Mouse (Mus musculus) megakaryocyte, embryonic 14.5 days (primary cell): ENCODE results near the gene Slc8b1. TPM values are rescaled to one million over a fixed set of nuclear protein-coding genes. Genes with fewer than 3 reads are reported as not detected.

Source experiments
- H3K27me3 ChIP-seq: replicated peaks from 2 replicates; pipeline ENCODE3; 2012; ENCODE audit warnings: inconsistent platforms
- H3K36me3 ChIP-seq: replicated peaks from 2 replicates; pipeline ENCODE3; 2012; ENCODE audit warnings: low read length, inconsistent platforms, mixed read lengths
- H3K4me1 ChIP-seq: 2 replicates; pipeline ENCODE4 v1.6.1; 2012; ENCODE audit warnings: inconsistent platforms
- H3K4me3 ChIP-seq: replicated peaks from 2 replicates; pipeline ENCODE3; 2012; ENCODE audit warnings: moderate library complexity, mild to moderate bottlenecking, inconsistent platforms
- H3K9me3 ChIP-seq: 2 replicates; pipeline ENCODE4 v1.6.1; 2012; ENCODE audit warnings: inconsistent platforms
- FLI1 ChIP-seq: IDR thresholded peaks from 2 replicates; pipeline ENCODE4 v1.6.1; 2012; ENCODE audit warnings: low read length, inconsistent platforms, mixed read lengths
- GATA1 ChIP-seq: IDR thresholded peaks from 3 replicates; pipeline ENCODE4 v1.6.1; 2012; ENCODE audit warnings: mixed read lengths, low read length, inconsistent platforms, borderline replicate concordance
- polyA plus RNA-seq: library from polyadenylated mRNA; stranded (reverse); fragments of >175 nt; gene quantifications from 2 replicates; pipeline ENCODE4 v1.2.3, GENCODE M21; 2012; ENCODE audit warnings: low replicate concordance; ENCODE audit not compliant: insufficient read depth

The Slc8b1 gene
- polyA plus RNA-seq, 1 experiment = 5.3 TPM

- H3K4me1 ChIP-seq = peaks cover 58% of the 10 kb centered on the region
- peaks cover 3% of the 10 kb centered on the region for H3K9me3 ChIP-seq
- peak overlapping the region; percentile 82 for H3K4me3 ChIP-seq
- TF ChIP-seq FLI1 (no peak), GATA1 (no peak)
- peaks cover 5% of the 10 kb centered on the region for H3K27me3 ChIP-seq
- H3K36me3 ChIP-seq = no peaks in the 10 kb centered on the region
Measured at GRCm38 (mm10) chr5:120505781-120506180, 5.2 kb upstream of the Slc8b1 start.

- Histone ChIP-seq H3K9me3 (peaks cover 3% of the 10 kb centered on the region), H3K4me1 (peaks cover 62% of the 10 kb centered on the region), H3K27me3 (peaks cover 5% of the 10 kb centered on the region), H3K4me3 (no peak overlapping the region), H3K36me3 (no peaks in the 10 kb centered on the region)
- TF ChIP-seq FLI1 (no peak), GATA1 (no peak)
Measured at GRCm38 (mm10) chr5:120506490-120506889, 4.5 kb upstream of the Slc8b1 start.

- peaks cover 3% of the 10 kb centered on the region for H3K27me3 ChIP-seq
- peaks cover 3% of the 10 kb centered on the region for H3K9me3 ChIP-seq
- no peaks in the 10 kb centered on the region for H3K36me3 ChIP-seq
- H3K4me3 ChIP-seq = no peak overlapping the region
- no peak for TF ChIP-seq GATA1
- no peak for TF ChIP-seq FLI1
- peaks cover 62% of the 10 kb centered on the region for H3K4me1 ChIP-seq
Measured at GRCm38 (mm10) chr5:120507311-120507710, 3.7 kb upstream of the Slc8b1 start.

- peaks cover 3% of the 10 kb centered on the region for H3K9me3 ChIP-seq
- H3K4me3 ChIP-seq = peak overlapping the region; percentile 92
- H3K4me1 ChIP-seq = peaks cover 67% of the 10 kb centered on the region
Measured at GRCm38 (mm10) chr5:120511643-120512220, 764 bp downstream of the Slc8b1 start.

GRCm38 (mm10) chr5:120512911-120513555 is 2.1 kb downstream of the Slc8b1 start:
- peak overlapping the region; percentile 14 for H3K4me3 ChIP-seq
- no peaks in the 10 kb centered on the region for H3K27me3 ChIP-seq
- peaks cover 80% of the 10 kb centered on the region for H3K4me1 ChIP-seq
- H3K9me3 ChIP-seq = peaks cover 3% of the 10 kb centered on the region
- H3K36me3 ChIP-seq = peaks cover 30% of the 10 kb centered on the region
- TF ChIP-seq GATA1 (no peak), FLI1 (no peak)

More at GRCm38 (mm10) chr5:120511643-120512220, 764 bp downstream of the Slc8b1 start:
- peaks cover 2% of the 10 kb centered on the region for H3K27me3 ChIP-seq
- H3K36me3 ChIP-seq = peaks cover 30% of the 10 kb centered on the region
- TF ChIP-seq FLI1 (no peak), GATA1 (no peak)

GRCm38 (mm10) chr5:120514031-120514677 is 3.2 kb downstream of the Slc8b1 start:
- Histone ChIP-seq H3K4me3 (no peak overlapping the region), H3K27me3 (no peaks in the 10 kb centered on the region), H3K9me3 (peaks cover 3% of the 10 kb centered on the region), H3K36me3 (peaks cover 30% of the 10 kb centered on the region), H3K4me1 (peaks cover 74% of the 10 kb centered on the region)
- TF ChIP-seq FLI1 (no peak), GATA1 (no peak)

- Histone ChIP-seq H3K9me3 (no peaks in the 10 kb centered on the region), H3K36me3 (peaks cover 34% of the 10 kb centered on the region), H3K4me1 (peaks cover 76% of the 10 kb centered on the region), H3K27me3 (no peaks in the 10 kb centered on the region), H3K4me3 (no peak overlapping the region)
- TF ChIP-seq FLI1 (no peak), GATA1 (no peak)
Measured at GRCm38 (mm10) chr5:120514754-120515153, 3.8 kb downstream of the Slc8b1 start.

- Histone ChIP-seq H3K27me3 (no peaks in the 10 kb centered on the region), H3K9me3 (no peaks in the 10 kb centered on the region), H3K36me3 (peaks cover 41% of the 10 kb centered on the region), H3K4me3 (no peak overlapping the region), H3K4me1 (peaks cover 72% of the 10 kb centered on the region)
- TF ChIP-seq FLI1 (no peak), GATA1 (no peak)
Measured at GRCm38 (mm10) chr5:120515451-120515850, 4.5 kb downstream of the Slc8b1 start.

- Histone ChIP-seq H3K4me1 (peaks cover 71% of the 10 kb centered on the region), H3K36me3 (peaks cover 51% of the 10 kb centered on the region), H3K27me3 (no peaks in the 10 kb centered on the region), H3K9me3 (no peaks in the 10 kb centered on the region), H3K4me3 (peak overlapping the region; percentile 72)
- TF ChIP-seq FLI1 = no peak
- no peak for TF ChIP-seq GATA1
Measured at GRCm38 (mm10) chr5:120516221-120516984, 5.4 kb downstream of the Slc8b1 start.

- Histone ChIP-seq H3K4me3 (peak overlapping the region; percentile 79), H3K36me3 (peaks cover 62% of the 10 kb centered on the region), H3K4me1 (peaks cover 61% of the 10 kb centered on the region), H3K27me3 (no peaks in the 10 kb centered on the region), H3K9me3 (no peaks in the 10 kb centered on the region)
- TF ChIP-seq GATA1 (no peak), FLI1 (no peak)
Measured at GRCm38 (mm10) chr5:120517552-120517951, 6.6 kb downstream of the Slc8b1 start.
